Mouse (Mus musculus) c-Kit-positive CD71-positive TER-119-positive erythroid progenitor cells, embryonic 14.5 days (primary cell): ENCODE results near the gene Dyrk1a.

Source experiments
- DNase-seq: peaks from one replicate; pipeline ENCODE4 v3.0.0-alpha.2; 2013; ENCODE audit warnings: low spot score

Gene Dyrk1a

DNA sequence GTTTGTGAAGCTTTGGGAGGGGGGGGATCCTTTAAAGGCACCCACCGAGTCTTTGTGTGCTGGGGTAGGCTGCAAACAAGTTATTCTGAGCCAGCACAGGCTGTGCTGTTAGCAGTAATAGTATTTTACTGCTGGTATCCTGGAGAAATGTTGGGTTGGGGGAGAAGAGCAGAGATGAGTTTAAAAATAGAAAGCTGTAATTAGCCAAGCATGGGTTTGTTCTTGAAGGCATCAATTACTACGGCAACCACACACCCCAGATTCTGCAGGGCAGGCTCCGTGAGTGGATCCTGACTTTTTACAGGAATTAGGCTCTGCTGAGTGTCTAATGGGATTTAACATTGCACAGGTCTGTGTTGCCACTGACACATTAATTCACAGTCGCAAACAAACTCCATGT, 149.1 kb downstream of the Dyrk1a start:
- DNase-seq: no peak

DNA sequence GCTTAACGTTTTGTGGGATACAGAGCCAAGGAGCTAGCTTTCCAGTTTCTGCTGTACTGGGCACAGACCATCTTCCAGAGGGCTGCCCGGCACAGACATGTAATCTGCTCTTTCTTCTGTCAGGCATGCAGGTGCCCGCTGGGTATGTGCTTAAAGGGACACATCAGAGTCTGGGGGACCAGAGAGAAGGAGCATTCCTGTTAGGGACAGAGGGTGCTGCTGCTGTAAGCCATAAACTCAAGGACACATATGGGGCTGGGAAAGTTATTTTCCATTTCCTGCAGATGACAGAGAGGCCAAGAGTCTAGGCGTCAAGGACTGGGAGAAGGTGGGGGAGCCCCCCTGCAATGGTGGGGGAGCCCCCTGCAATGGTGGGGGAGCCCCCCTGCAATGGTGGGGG, 149.7 kb downstream of the Dyrk1a start:
- DNase-seq: no peak

GRCm38 (mm10) chr16:94720476-94721153, 150.8 kb downstream of the Dyrk1a start:
- DNase-seq: no peak

- DNase-seq: no peak
Observed at GRCm38 (mm10) chr16:94721549-94722006, 151.8 kb downstream of the Dyrk1a start.

- no peak for DNase-seq
Observed at GRCm38 (mm10) chr16:94722936-94723335, 153.1 kb downstream of the Dyrk1a start.

GRCm38 (mm10) chr16:94724061-94724596, 154.3 kb downstream of the Dyrk1a start:
- DNase-seq: peak; percentile 13

DNA sequence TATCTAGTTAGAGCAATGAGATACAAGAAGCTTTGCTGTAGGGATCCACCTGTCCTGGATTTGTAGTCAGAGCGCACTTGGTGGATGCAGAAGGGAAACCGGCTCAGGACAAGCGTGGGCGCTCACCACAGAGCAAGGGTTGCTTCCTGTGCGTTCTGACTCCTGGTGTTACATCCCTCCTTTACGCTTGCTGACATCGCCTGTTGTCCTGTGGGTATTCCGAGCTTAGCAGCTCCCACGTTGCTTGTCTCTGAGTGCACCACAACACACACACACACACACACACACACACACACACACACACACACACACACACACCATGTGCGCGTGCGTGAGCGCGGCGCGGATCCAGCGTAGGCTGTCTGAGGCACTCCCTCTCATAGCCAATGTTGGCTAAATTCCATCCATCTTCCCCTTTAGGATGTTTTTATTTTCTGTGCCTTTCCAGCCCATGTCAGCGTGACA, 155.0 kb downstream of the Dyrk1a start:
- no peak for DNase-seq

GRCm38 (mm10) chr16:94729236-94729635, 159.4 kb downstream of the Dyrk1a start:
- no peak for DNase-seq

DNA sequence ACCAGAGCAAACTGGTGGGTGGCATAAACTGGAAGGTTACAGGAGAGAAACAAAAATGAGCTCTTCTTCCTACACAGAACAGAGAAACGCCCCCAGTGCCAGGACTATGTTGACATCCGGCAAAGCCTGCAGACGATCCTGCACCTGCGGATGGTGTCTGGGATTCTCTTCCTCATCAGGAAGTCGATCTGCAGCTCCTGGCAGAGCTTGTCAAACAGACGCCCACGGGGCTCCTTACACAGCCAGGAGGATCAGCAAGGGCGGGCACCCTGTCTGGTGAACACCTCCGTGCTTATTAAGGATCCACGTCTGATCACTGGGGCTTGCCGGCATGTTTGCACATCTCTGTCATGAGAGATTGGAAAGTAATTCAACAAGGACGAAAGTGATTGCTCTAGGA, 161.2 kb downstream of the Dyrk1a start:
- DNase-seq: no peak

DNA sequence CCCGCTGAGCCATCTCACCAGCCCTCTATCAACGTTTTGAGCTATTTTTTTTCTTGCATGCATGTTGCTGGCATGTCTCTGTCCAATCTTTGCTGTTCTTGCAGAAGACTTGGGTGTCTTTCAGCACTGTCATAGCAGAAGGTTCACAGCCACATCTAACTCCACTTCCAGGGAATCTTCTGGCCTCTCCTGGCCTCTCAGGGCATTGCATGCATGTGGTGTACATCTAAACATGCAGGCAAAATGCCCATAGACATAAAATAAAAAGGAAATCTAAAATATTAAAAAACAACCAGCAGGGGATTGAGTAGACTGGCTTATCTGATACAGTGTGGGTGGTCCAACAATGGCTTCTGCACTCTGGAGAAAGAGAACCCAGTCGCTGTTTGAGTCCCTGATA, 165.7 kb downstream of the Dyrk1a start:
- no peak for DNase-seq

DNA sequence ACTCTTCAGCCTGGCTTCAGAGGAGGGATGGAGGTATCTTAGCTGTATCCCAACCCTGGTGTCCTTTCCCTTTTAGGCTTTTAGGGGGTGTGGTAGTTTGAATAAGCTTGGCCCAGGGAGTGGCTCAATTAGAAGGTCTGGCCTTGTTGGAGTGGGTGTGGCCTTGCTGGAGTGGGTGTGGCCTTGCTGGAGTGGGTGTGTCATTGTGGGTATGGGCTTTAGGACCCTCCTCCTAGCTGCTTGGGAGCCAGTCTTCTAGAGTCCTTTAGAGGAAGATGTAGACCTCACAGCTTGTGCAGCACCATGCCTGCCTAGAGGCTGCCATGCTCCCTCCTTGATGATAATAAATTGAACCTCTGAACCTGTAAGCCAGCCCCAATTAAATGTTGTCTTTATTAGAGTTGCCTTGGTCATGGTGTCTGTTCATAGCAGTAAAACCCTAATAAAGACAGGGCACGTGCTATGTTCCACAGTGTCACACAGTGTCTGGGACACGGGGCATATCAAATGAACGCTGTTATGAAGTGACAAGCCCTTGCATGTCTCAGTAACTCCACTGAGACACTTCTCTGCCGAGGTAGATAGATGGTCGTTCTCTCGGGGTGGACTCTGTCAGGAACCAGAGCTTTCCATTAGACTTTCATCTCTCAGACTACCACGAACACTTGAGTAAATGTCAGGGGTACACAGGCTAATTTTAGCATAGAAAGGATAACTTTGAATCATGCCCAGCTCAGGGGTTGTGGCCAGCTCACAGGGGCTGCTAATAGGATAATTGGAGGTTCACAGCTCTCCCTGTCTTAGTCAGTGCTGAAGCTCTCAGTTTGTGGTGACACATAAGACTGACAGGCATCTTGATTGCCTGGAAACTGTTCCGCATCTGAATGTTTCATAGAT, 166.9 kb downstream of the Dyrk1a start:
- DNase-seq: no peak

- DNase-seq: no peak
Observed at GRCm38 (mm10) chr16:94737359-94737687, 167.5 kb downstream of the Dyrk1a start.

DNA sequence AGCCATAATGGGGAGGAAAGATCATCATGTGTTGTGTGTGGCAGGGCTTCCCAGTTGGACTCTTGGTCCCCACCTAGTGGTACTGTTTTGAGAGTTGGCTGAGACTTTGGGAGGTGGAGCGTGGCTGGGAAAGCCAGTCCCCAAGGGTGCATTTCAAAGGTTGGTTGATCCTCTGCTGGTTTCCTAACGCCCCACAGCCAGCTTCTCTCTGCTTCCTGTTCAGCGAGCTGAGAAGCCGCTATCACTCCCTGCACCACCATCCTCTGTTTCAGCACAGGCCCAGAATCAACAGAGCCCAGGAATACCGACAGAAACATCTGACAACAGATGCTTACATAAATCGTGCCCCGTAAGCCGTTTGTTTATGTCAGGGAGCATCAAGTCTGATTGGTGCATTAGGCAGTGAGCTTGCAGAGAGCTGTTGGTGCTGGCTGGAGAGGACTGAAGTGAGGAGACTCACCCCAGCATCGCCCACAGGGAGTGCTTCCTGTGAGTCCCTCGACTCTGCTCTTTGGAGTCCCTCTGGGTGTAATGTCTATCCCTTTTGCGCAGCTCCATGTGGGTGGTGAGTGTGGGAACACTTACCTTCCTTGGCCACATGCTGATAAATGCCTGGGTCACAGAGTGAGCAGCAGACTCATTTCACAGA, 174.2 kb downstream of the Dyrk1a start:
- DNase-seq: peak; percentile 8

DNA sequence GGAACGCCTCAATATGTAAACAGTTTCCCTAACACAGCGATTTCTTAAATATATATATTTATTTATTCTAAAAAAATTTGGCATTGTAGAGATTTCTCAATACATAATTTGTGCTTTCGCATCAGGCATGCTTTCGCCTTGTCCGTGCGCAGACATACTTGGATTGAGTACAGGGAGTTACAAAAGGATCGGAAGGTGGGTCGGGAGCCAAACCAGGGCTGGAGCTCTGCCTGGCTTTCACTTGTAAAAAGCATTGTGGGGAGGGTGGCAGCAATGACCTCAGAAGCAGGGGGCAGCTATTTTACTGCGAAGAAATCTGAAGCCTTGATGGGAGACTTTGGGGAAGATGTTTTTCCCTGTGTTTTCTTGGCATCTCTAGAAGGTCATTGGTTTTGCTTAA, 175.2 kb downstream of the Dyrk1a start:
- no peak for DNase-seq
